Mouse (Mus musculus) intestine, postnatal 0 days (tissue): ENCODE data around the gene Actr1a. TPM values are rescaled to one million over a fixed set of nuclear protein-coding genes. Genes with fewer than 3 reads are reported as not detected.

Experiments used
- ATAC-seq: fragments of 200-750 bp; cut with Nextera tagmentation; 2 replicates; pipeline ENCODE4 v1.8.0; 2017; ENCODE audit warnings: mild to moderate bottlenecking, moderate TSS enrichment, moderate library complexity
- H3K27ac ChIP-seq: fragments of 300-500 bp; sonication (generic); 2 replicates; pipeline ENCODE4 v1.5.1; 2014; ENCODE audit warnings: mild to moderate bottlenecking, low read depth, low read length, moderate library complexity
- H3K27me3 ChIP-seq: fragments of 300-500 bp; sonication (generic); replicated peaks from 2 replicates; pipeline ENCODE4 v1.6.1; 2014; ENCODE audit warnings: low read length, mixed read lengths; ENCODE audit not compliant: control insufficient read depth, insufficient read depth
- H3K36me3 ChIP-seq: fragments of 300-500 bp; sonication (generic); 2 replicates; pipeline ENCODE4 v1.6.1; 2014; ENCODE audit warnings: mild to moderate bottlenecking, moderate library complexity; ENCODE audit not compliant: control insufficient read depth, insufficient read depth
- H3K4me1 ChIP-seq: fragments of 300-500 bp; sonication (generic); replicated peaks from 2 replicates; pipeline ENCODE4 v1.6.1; 2014; ENCODE audit warnings: antibody characterized with exemption, low read length, mixed read lengths; ENCODE audit not compliant: control insufficient read depth, insufficient read depth
- H3K4me2 ChIP-seq: fragments of 300-500 bp; sonication (generic); replicated peaks from 2 replicates; pipeline ENCODE4 v1.6.1; 2014; ENCODE audit warnings: low read depth, mild to moderate bottlenecking, moderate library complexity
- H3K4me3 ChIP-seq: fragments of 300-500 bp; sonication (generic); 2 replicates; pipeline ENCODE4 v1.5.1; 2014; ENCODE audit warnings: low read depth, low read length
- H3K9ac ChIP-seq: fragments of 300-500 bp; sonication (generic); 2 replicates; pipeline ENCODE4 v1.6.1; 2014; ENCODE audit warnings: mild to moderate bottlenecking, low read depth, low read length
- H3K9me3 ChIP-seq: fragments of 300-500 bp; sonication (generic); 2 replicates; pipeline ENCODE4 v1.6.1; 2016; ENCODE audit warnings: mixed run types; ENCODE audit not compliant: control insufficient read depth
- CTCF ChIP-seq: sonication (generic); IDR thresholded peaks from 2 replicates; pipeline ENCODE4 v1.5.1; 2016; ENCODE audit warnings: low read depth, mild to moderate bottlenecking, control low read depth, antibody characterized with exemption, moderate library complexity
- WGBS: fragments of 180-500 bp; shearing (Covaris S2); extraction: QIAGEN DNeasy Blood & Tissue Kit; methylation state at CpG from one replicate; pipeline ENCODE4 v1.1.7; 2014; 5-methylcytosine and 5-hydroxymethylcytosine counted together
- polyA plus RNA-seq: library from polyadenylated mRNA; unstranded; fragments of >200 nt; fragmentation: Nextera tagmentation; extraction: Ambion mirVana; gene quantifications from 2 replicates; pipeline ENCODE4 v1.2.1, GENCODE M21; 2015

Actr1a gene
- polyA plus RNA-seq, 1 experiment from 2014 or later, result 100 TPM

DNA sequence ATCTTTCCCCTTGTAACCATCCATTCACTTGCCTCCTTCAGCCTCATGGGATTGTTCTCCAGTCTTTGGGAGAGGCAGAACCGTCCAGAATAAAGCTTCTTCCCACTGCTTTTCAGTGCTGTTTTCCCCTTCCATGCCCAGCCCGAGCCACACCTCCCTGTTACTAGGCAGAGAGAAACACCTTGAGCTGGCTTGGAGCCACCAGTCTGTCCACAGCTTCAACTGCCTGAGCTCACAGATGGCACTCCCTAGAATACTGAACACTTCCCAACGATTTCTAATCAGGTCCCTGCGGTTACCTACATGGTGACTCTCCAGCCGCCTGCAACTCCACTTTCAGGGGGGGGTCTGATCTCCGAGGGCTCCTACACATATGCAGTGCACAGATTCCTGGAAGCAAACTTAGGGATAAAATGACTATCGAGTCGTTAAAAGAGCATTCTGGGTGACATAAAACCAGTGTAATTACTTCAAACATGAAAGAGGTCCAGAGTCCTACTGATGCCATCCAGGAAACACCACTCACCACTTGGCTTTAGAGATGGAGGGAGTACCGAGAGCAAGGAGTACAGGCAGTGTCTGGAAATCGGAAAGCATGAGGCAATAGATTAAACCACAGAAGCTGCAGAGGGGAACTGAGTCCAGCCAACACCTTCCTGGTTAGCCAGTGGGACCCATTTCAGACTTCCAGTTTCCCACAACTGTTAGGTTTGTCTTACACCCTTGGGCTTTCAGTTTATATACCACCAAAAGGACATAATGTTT is 45.2 kb downstream of the Actr1a start, which contains the start of gene 2310034G01Rik:
Gene 2310034G01Rik, minus strand, starts transcription at position 135 of the 765 bp plus-strand sequence.
- no peaks in the 10 kb centered on the region for H3K27me3 ChIP-seq
- H3K36me3 ChIP-seq, result no peaks in the 10 kb centered on the region; the same call in 1 of the 2 replicates
- no peaks in the 10 kb centered on the region for H3K9me3 ChIP-seq
- TF ChIP-seq CTCF, result no peak
- WGBS, result 32% methylated on average over 10 of the region's 10 CpGs
- H3K4me2 ChIP-seq, result peak within 1 kb of the TSS; percentile 98
- no peaks in the 10 kb centered on the region for H3K4me1 ChIP-seq
- peak within 1 kb of the TSS; percentile 62 for H3K9ac ChIP-seq
- H3K4me3 ChIP-seq, result peak within 1 kb of the TSS; percentile 56
- peak within 1 kb of the TSS; percentile 51; the same call in 1 of the 2 replicates for H3K27ac ChIP-seq
- ATAC-seq, result peak; percentile 72

DNA sequence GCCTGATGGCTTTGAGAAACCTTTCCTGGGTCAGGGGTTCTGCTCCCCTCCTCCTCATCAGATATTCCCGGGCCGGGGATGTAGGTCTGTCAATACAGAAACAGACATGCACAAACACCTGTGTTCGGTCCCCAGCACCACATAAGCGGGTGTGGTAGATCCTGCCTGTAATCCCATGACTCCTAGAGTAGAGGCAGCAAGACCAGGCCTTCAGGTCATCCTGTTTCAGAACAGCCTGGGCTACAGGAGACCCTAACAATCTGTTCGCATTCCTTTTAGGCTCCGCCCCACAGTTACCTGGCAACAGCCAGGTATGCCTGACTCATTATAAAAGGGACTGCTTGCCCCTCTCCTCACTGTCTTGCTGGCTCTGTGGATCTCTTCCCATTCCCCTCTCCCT is 46.0 kb downstream of the Actr1a start:
- Histone ChIP-seq H3K9me3 (no peaks in the 10 kb centered on the region), H3K9ac (no peak overlapping the region), H3K27me3 (no peaks in the 10 kb centered on the region), H3K4me1 (no peaks in the 10 kb centered on the region), H3K36me3 (no peaks in the 10 kb centered on the region; the same call in 1 of the 2 replicates), H3K4me2 (peak overlapping the region; percentile 98), H3K4me3 (peak overlapping the region; percentile 56), H3K27ac (no peak overlapping the region)
- ATAC-seq, result no peak
- no peak for TF ChIP-seq CTCF
- 31% methylated on average over 6 of the region's 6 CpGs for WGBS

DNA sequence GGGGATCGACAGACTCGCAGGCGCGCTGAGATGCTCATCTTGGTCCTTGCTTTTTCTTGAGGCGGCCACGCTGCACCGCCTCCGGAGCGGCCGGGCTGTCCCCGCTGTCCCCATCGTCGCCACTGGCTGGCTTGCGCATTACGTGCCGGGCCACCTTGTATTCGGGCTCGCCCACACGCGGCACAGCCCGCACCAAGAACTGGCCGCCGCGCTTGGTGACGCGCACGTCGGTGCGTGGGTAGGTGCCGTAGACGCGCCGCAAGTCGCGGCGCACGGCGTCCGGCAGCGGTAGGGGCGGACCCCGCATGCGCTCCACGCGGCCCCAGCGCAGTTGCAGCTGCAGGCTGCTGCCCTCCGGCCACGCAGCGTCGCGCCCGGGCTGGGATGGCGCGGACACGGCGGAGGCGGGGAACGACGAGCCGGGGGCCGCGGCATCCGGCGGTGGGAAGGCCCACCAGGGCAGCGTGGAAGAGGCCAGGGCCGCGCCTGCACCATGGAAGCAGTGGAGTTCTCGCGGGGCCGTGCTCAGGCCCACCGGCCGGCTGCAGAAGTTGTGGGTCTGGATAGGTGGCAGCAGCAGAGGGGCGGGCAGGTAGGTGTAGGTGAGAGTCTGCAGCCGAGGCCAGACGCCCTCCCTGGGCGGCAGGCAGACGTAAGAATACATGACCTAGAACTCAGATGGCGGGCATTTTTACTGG is 46.6 kb downstream of the Actr1a start:
- H3K27me3 ChIP-seq, result no peaks in the 10 kb centered on the region
- H3K9me3 ChIP-seq, result no peaks in the 10 kb centered on the region
- H3K4me1 ChIP-seq, result no peaks in the 10 kb centered on the region
- peak overlapping the region; percentile 98 for H3K4me2 ChIP-seq
- peak overlapping the region; percentile 51; the same call in 1 of the 2 replicates for H3K27ac ChIP-seq
- under 1% methylated on average over 73 of the region's 78 CpGs for WGBS
- H3K9ac ChIP-seq, result peak overlapping the region; percentile 62
- peak overlapping the region; percentile 56 for H3K4me3 ChIP-seq
- H3K36me3 ChIP-seq, result no peaks in the 10 kb centered on the region; the same call in 1 of the 2 replicates
- TF ChIP-seq CTCF, result peak; percentile 17; the same call in 1 of the 2 replicates
- ATAC-seq, result peak; percentile 63

DNA sequence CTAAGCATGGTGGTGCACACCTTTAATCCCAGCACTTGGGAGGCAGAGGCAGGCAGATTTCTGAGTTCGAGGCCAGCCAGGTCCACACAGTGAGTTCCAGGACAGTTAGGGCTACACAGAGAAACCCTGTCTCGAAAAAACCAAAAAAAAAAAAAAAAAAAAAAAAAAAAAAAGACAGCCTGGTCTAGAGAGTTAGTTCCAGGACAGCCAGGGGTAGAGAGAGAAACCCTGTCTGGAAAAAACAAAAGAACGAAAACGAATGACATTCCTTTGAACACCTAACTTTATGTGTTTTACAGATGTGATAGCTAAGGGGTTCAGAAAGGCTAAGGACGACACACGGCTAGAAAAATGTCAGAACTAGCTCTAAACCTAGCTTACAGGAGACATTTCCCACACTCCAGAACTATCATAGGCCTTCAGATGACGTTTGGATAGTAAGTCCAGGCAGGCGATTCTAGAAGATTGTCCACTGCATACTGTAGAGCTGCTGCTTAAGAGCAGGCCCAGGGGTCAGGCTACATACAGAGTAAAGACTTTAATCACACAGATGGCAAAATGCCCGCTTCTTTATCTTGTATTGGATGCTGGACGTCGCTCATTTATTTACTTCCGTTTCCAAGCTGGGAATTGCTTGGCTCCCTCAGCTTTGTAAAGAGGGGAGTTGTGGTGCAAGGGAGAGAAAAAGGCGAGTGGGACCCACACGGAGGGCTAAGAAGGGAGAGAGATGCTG is 47.4 kb downstream of the Actr1a start:
- Histone ChIP-seq H3K4me1 (no peaks in the 10 kb centered on the region), H3K4me2 (peak overlapping the region; percentile 98), H3K9ac (peak overlapping the region; percentile 62), H3K27me3 (no peaks in the 10 kb centered on the region), H3K27ac (peak overlapping the region; percentile 51; the same call in 1 of the 2 replicates), H3K4me3 (peak overlapping the region; percentile 56), H3K9me3 (no peaks in the 10 kb centered on the region), H3K36me3 (no peaks in the 10 kb centered on the region; the same call in 1 of the 2 replicates)
- ATAC-seq, result no peak
- no peak for TF ChIP-seq CTCF
- WGBS, result 28% methylated on average over 14 of the region's 14 CpGs

DNA sequence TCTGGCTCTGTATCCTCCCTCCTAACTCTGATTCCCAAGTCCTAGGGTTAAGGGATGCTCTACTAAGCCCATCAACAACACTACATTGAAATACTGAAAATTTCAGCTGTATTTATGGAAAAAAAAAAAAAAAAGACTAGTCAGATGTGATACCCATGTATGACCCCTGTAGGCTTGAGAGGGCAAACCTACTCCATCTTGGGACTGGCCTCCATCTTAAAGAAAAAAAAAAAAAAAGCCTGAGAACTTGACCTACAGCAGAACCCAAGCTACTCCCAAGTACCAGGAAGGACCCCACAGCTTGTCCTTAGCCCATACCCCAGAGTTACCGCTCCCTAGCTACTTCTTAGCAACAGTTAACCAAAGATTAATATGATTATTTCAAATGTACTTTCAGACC is 48.4 kb downstream of the Actr1a start:
- TF ChIP-seq CTCF, result no peak
- 97% methylated on average over 1 of the region's 1 CpGs for WGBS
- H3K27me3 ChIP-seq, result no peaks in the 10 kb centered on the region
- H3K4me2 ChIP-seq, result no peak overlapping the region
- no peak overlapping the region for H3K4me3 ChIP-seq
- ATAC-seq, result no peak
- no peak overlapping the region for H3K27ac ChIP-seq
- H3K9me3 ChIP-seq, result no peaks in the 10 kb centered on the region
- no peaks in the 10 kb centered on the region; the same call in 1 of the 2 replicates for H3K36me3 ChIP-seq
- H3K4me1 ChIP-seq, result no peaks in the 10 kb centered on the region
- H3K9ac ChIP-seq, result no peak overlapping the region
